In genomic region chr5:45855526-45856302, GRCm38 (mm10) we compare ENCODE assay signal across 8 mouse cellular contexts. TPM values are rescaled to one million over a fixed set of nuclear protein-coding genes. Genes with fewer than 3 reads are reported as not detected.
DNase-seq lines count a peak whose midpoint lies in the region; ATAC-seq and TF ChIP-seq lines count a peak whose summit lies in the region.

No protein-coding gene starts in this region.

- H3K4me2 ChIP-seq in intestine, embryonic 16.5 days (ENCODE audit: low read depth, low read length): peak overlapping the region; percentile 76
- peak overlapping the region; percentile 85 for H3K4me2 ChIP-seq in limb, embryonic 13.5 days (replicated peaks)
- peak overlapping the region; percentile 79 for H3K4me2 ChIP-seq in midbrain, embryonic 12.5 days (replicated peaks)
- peak overlapping the region; percentile 83 for H3K4me2 ChIP-seq in stomach, postnatal 0 days (replicated peaks; ENCODE audit: low read depth)

- peak; percentile 68 for TF ChIP-seq CTCF in stomach, postnatal 0 days (IDR thresholded peaks at IDR 0.05; ENCODE audit: low read depth)

- peak overlapping the region; percentile 96 for H3K4me3 ChIP-seq in intestine, embryonic 16.5 days (ENCODE audit: low read length)
- H3K4me3 ChIP-seq in limb, embryonic 13.5 days: peak overlapping the region; percentile 83
- H3K4me3 ChIP-seq in midbrain, embryonic 12.5 days: peak overlapping the region; percentile 97
- peak overlapping the region; percentile 84 for H3K4me3 ChIP-seq in stomach, postnatal 0 days (ENCODE audit: low read depth, low read length)

- 0 out of 2 replicates have a peak, but pooled peaks cover 5% of the 10 kb centered on the region for H3K4me1 ChIP-seq in intestine, embryonic 16.5 days (ENCODE audit: control insufficient read depth, insufficient read depth, low read length)
- H3K4me1 ChIP-seq in limb, embryonic 13.5 days: peaks cover 5% of the 10 kb centered on the region; the same call in 1 of the 2 replicates
- peaks cover 4% of the 10 kb centered on the region; the same call in 1 of the 2 replicates for H3K4me1 ChIP-seq in midbrain, embryonic 12.5 days
- no peaks in the 10 kb centered on the region for H3K4me1 ChIP-seq in stomach, postnatal 0 days (replicated peaks; ENCODE audit: control insufficient read depth, insufficient read depth)

- peak; percentile 6 for ATAC-seq in intestine, embryonic 16.5 days
- 0 out of 2 replicates have a peak, but pooled peaks have one; percentile 0 for ATAC-seq in limb, embryonic 13.5 days (ENCODE audit: low FRiP score, low read depth)
- ATAC-seq in midbrain, embryonic 12.5 days (ENCODE audit: low FRiP score, low read depth): no peak
- ATAC-seq in stomach, postnatal 0 days (ENCODE audit: low FRiP score, low TSS enrichment): peak; percentile 0; the same call in 1 of the 2 replicates

- peak overlapping the region; percentile 96 for H3K9ac ChIP-seq in intestine, embryonic 16.5 days (ENCODE audit: low read depth, low read length)
- peak overlapping the region; percentile 93 for H3K9ac ChIP-seq in limb, embryonic 13.5 days
- H3K9ac ChIP-seq in midbrain, embryonic 12.5 days (replicated peaks): peak overlapping the region; percentile 99
- H3K9ac ChIP-seq in stomach, postnatal 0 days (ENCODE audit: low read length): peak overlapping the region; percentile 90

- DNase-seq in thymus, postnatal 4 days: peak; percentile 9
- DNase-seq in thymus, postnatal 36 days: no peak
- peak; percentile 25 to 42 for DNase-seq in cerebellum, postnatal 4 days (ENCODE audit: low spot score in 2 of 2)
- peak; percentile 8 to 21 for DNase-seq in gastrocnemius, postnatal 36 days
- peak; percentile 55 for DNase-seq in stomach, postnatal 0 days (ENCODE audit: low spot score)

- H3K27ac ChIP-seq in intestine, embryonic 16.5 days (ENCODE audit: low read length): peak overlapping the region; percentile 98
- peak overlapping the region; percentile 99; the same call in 1 of the 2 replicates for H3K27ac ChIP-seq in limb, embryonic 13.5 days
- H3K27ac ChIP-seq in midbrain, embryonic 12.5 days (replicated peaks): peak overlapping the region; percentile 100
- peak overlapping the region; percentile 98 for H3K27ac ChIP-seq in stomach, postnatal 0 days (replicated peaks)

- 17% methylated on average over 21 of the region's 21 CpGs for WGBS in intestine, embryonic 16.5 days
- WGBS in limb, embryonic 13.5 days: 26% methylated on average over 21 of the region's 21 CpGs
- 26% methylated on average over 21 of the region's 21 CpGs for WGBS in midbrain, embryonic 12.5 days
- WGBS in stomach, postnatal 0 days: 10% methylated on average over 21 of the region's 21 CpGs

- H3K9me3 ChIP-seq in intestine, embryonic 16.5 days (ENCODE audit: control insufficient read depth, low read length): no peaks in the 10 kb centered on the region
- H3K9me3 ChIP-seq in limb, embryonic 13.5 days: no peaks in the 10 kb centered on the region
- no peaks in the 10 kb centered on the region for H3K9me3 ChIP-seq in midbrain, embryonic 12.5 days
- no peaks in the 10 kb centered on the region for H3K9me3 ChIP-seq in stomach, postnatal 0 days (ENCODE audit: control insufficient read depth, low read length)

- intact Hi-C loops in gastrocnemius, postnatal 36 days (cut with DNase I): loop anchor here (10.0 kb wide), 2 partner anchors 191 to 411 kb away; partner anchors contain the start of gene Ncapg

- TF ChIP-seq EP300 in stomach, postnatal 0 days (optimal IDR thresholded peaks at IDR 0.05): no peak

- H3K27me3 ChIP-seq in intestine, embryonic 16.5 days (replicated peaks; ENCODE audit: control insufficient read depth, insufficient read depth, low read length): no peaks in the 10 kb centered on the region
- no peaks in the 10 kb centered on the region for H3K27me3 ChIP-seq in limb, embryonic 13.5 days
- no peaks in the 10 kb centered on the region for H3K27me3 ChIP-seq in midbrain, embryonic 12.5 days
- no peaks in the 10 kb centered on the region for H3K27me3 ChIP-seq in stomach, postnatal 0 days (ENCODE audit: control insufficient read depth, insufficient read depth, low read length)

- H3K36me3 ChIP-seq in intestine, embryonic 16.5 days (ENCODE audit: control insufficient read depth, insufficient read depth, low read length): no peaks in the 10 kb centered on the region
- H3K36me3 ChIP-seq in limb, embryonic 13.5 days: no peaks in the 10 kb centered on the region
- no peaks in the 10 kb centered on the region for H3K36me3 ChIP-seq in midbrain, embryonic 12.5 days
- H3K36me3 ChIP-seq in stomach, postnatal 0 days (ENCODE audit: control insufficient read depth, insufficient read depth, low read length): no peaks in the 10 kb centered on the region

RNA-seq across cellular contexts. Expression of gene Lcorl, which starts 1.7 kb away (rescaled TPM):
- 1 to 10 TPM; 5.0 to 6.8 TPM for total RNA-seq in gastrocnemius, postnatal 36 days (2021)
- polyA plus RNA-seq in intestine, embryonic 16.5 days (2015; fragmentation: Nextera tagmentation; extraction: Ambion mirVana): 22.9 and 23.8 TPM in 2 replicates
- polyA plus RNA-seq in limb, embryonic 13.5 days (2015; fragmentation: Nextera tagmentation; extraction: Ambion mirVana): 22.9 and 25.4 TPM in 2 replicates
- 57.2 and 61.7 TPM in 2 replicates for polyA plus RNA-seq in midbrain, embryonic 12.5 days (2016; fragmentation: Nextera tagmentation; extraction: Ambion mirVana)
- polyA plus RNA-seq in stomach, postnatal 0 days (2015; fragmentation: Nextera tagmentation; extraction: Ambion mirVana): 16.8 and 21.5 TPM in 2 replicates

Comparison
In these comparisons a context has a peak if more than half of its experiments do, and no peak if none do; other contexts are left out.
1. DNase-seq: peak in thymus, postnatal 4 days (single experiment), cerebellum, postnatal 4 days (2 of 2), gastrocnemius, postnatal 36 days (2 of 2) and stomach, postnatal 0 days (single experiment); none in thymus, postnatal 36 days (0 of 2).
2. Peak in every context shown above with its lines, with median percentiles within 50 percentile points of each other: H3K27ac ChIP-seq, H3K4me2 ChIP-seq, H3K4me3 ChIP-seq and H3K9ac ChIP-seq.